11 mouse cellular contexts compared by ENCODE assay signal in genomic region chr16:97072624-97073023, GRCm38 (mm10).
"Had no signal": no experiment of that assay in that cellular context is flagged by ENCODE, and none has a peak within 500 bp of the region (broad histone marks: within the 10 kb centered on the region; RNA-seq: fewer than 3 reads in every experiment).

No protein-coding gene starts in this region.

- ATAC-seq: liver, postnatal 0 days; lung, postnatal 0 days; midbrain, embryonic 16.5 days had no signal

- DNase-seq: liver, embryonic 13.5 days; liver, postnatal 0 days; lung, adult 2 months; lung, postnatal 4 days; midbrain, embryonic 14.5 days; right cerebral cortex, postnatal 14 days; thymus, adult 18-20 months; thymus, postnatal 14 days; thymus, postnatal 36 days had no signal
